ENCODE assay signal across 8 mouse cellular contexts in the genomic region with DNA sequence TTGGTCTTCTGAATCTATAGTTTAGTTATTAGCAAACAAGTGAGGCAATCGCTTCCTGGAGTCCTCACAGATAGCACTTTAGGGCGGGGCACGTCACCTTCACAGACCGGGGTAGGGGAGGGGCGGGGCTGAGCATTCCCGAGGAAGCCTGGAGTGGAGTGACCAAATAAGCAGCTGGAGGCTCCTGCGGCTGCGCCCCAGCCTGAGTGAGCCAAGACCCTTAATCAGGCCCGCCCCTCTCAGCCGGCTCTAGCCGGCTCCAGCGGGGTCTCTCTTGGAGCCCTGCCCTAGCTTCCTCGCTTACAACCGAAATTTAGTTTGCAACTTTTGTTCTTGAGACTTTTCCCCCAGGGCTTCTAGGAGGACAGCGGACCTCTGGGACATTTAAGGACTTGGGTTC. TPM values are rescaled to one million over a fixed set of nuclear protein-coding genes. Genes with fewer than 3 reads are reported as not detected.
DNase-seq lines count a peak whose midpoint lies in the region; ATAC-seq lines count a peak whose summit lies in the region.

Gene B3gnt5 (plus strand): TSS at position 135 of the 400 bp plus-strand sequence.

- peak; percentile 69 to 73 for DNase-seq in B cell, adult 2 months
- DNase-seq in WW6 (ENCODE audit: low read depth, low spot score) = peak; percentile 90
- peak; percentile 89 for DNase-seq in forebrain, embryonic 14.5 days (ENCODE audit: low spot score)
- peak; percentile 90 for DNase-seq in hindbrain, embryonic 10.5 days (ENCODE audit: low spot score)
- peak; percentile 97 for DNase-seq in midbrain, embryonic 11.5 days (ENCODE audit: low spot score, missing footprints)
- no peak for DNase-seq in layer of hippocampus, adult 11-12 months (ENCODE audit: low spot score)

- WGBS in forebrain, embryonic 14.5 days = under 1% methylated on average over 15 of the region's 15 CpGs
- WGBS in hindbrain, embryonic 10.5 days = under 1% methylated on average over 15 of the region's 15 CpGs
- 0% methylated on average over 15 of the region's 15 CpGs for WGBS in limb, embryonic 12.5 days
- under 1% methylated on average over 15 of the region's 15 CpGs for WGBS in midbrain, embryonic 11.5 days
- under 1% methylated on average over 15 of the region's 15 CpGs for WGBS in stomach, embryonic 14.5 days

- peak within 1 kb of the TSS; percentile 65 for H3K4me2 ChIP-seq in forebrain, embryonic 14.5 days (ENCODE audit: low read length)
- H3K4me2 ChIP-seq in limb, embryonic 12.5 days = peak within 1 kb of the TSS; percentile 72
- peak within 1 kb of the TSS; percentile 67 for H3K4me2 ChIP-seq in midbrain, embryonic 11.5 days
- peak within 1 kb of the TSS; percentile 75 for H3K4me2 ChIP-seq in stomach, embryonic 14.5 days (replicated peaks; ENCODE audit: low read depth, low read length)

- H3K27me3 ChIP-seq in forebrain, embryonic 14.5 days (replicated peaks; ENCODE audit: control insufficient read depth, insufficient read depth, low read length) = no peaks in the 10 kb centered on the region
- H3K27me3 ChIP-seq in hindbrain, embryonic 10.5 days (ENCODE audit: insufficient read depth, poor library complexity, severe bottlenecking) = no peaks in the 10 kb centered on the region
- no peaks in the 10 kb centered on the region for H3K27me3 ChIP-seq in limb, embryonic 12.5 days
- no peaks in the 10 kb centered on the region for H3K27me3 ChIP-seq in midbrain, embryonic 11.5 days (ENCODE audit: control insufficient read depth, insufficient read depth, low read length)
- no peaks in the 10 kb centered on the region for H3K27me3 ChIP-seq in stomach, embryonic 14.5 days (ENCODE audit: control insufficient read depth, insufficient read depth, low read length)

- peak within 1 kb of the TSS; percentile 81 for H3K27ac ChIP-seq in forebrain, embryonic 14.5 days (ENCODE audit: low read depth, low read length)
- peak within 1 kb of the TSS; percentile 95 for H3K27ac ChIP-seq in hindbrain, embryonic 10.5 days
- H3K27ac ChIP-seq in limb, embryonic 12.5 days = peak within 1 kb of the TSS; percentile 95
- H3K27ac ChIP-seq in midbrain, embryonic 11.5 days (ENCODE audit: low read depth, low read length) = peak within 1 kb of the TSS; percentile 70
- H3K27ac ChIP-seq in stomach, embryonic 14.5 days (ENCODE audit: low read length) = peak within 1 kb of the TSS; percentile 92

- peaks cover 6% of the 10 kb centered on the region; the same call in 1 of the 2 replicates for H3K36me3 ChIP-seq in forebrain, embryonic 14.5 days (ENCODE audit: control insufficient read depth, insufficient read depth, low read length)
- H3K36me3 ChIP-seq in hindbrain, embryonic 10.5 days = peaks cover 11% of the 10 kb centered on the region
- peaks cover 10% of the 10 kb centered on the region for H3K36me3 ChIP-seq in limb, embryonic 12.5 days
- H3K36me3 ChIP-seq in midbrain, embryonic 11.5 days (ENCODE audit: control insufficient read depth, insufficient read depth, low read length) = no peaks in the 10 kb centered on the region; the same call in 1 of the 2 replicates
- H3K36me3 ChIP-seq in stomach, embryonic 14.5 days (ENCODE audit: control insufficient read depth, insufficient read depth, low read length) = peaks cover 5% of the 10 kb centered on the region; the same call in 1 of the 2 replicates

- ATAC-seq in forebrain, embryonic 14.5 days = peak; percentile 92
- peak; percentile 99 for ATAC-seq in limb, embryonic 12.5 days (ENCODE audit: insufficient number of reproducible peaks, insufficient read depth, low FRiP score, low TSS enrichment, low read depth)
- ATAC-seq in midbrain, embryonic 11.5 days (ENCODE audit: low FRiP score) = peak; percentile 95
- peak; percentile 95 for ATAC-seq in stomach, embryonic 14.5 days (ENCODE audit: insufficient number of reproducible peaks, insufficient read depth, low FRiP score, low read depth)

- H3K4me1 ChIP-seq in forebrain, embryonic 14.5 days (ENCODE audit: control insufficient read depth, insufficient read depth, low read length) = peaks cover 5% of the 10 kb centered on the region
- H3K4me1 ChIP-seq in hindbrain, embryonic 10.5 days (replicated peaks) = peaks cover 21% of the 10 kb centered on the region
- H3K4me1 ChIP-seq in limb, embryonic 12.5 days (replicated peaks) = peaks cover 14% of the 10 kb centered on the region
- peaks cover 8% of the 10 kb centered on the region for H3K4me1 ChIP-seq in midbrain, embryonic 11.5 days (ENCODE audit: control insufficient read depth, insufficient read depth, low read length)
- H3K4me1 ChIP-seq in stomach, embryonic 14.5 days (ENCODE audit: control insufficient read depth, insufficient read depth, low read length) = 0 out of 2 replicates have a peak, but pooled peaks cover 5% of the 10 kb centered on the region

- H3K9me3 ChIP-seq in forebrain, embryonic 14.5 days (replicated peaks; ENCODE audit: control insufficient read depth, low read length) = no peaks in the 10 kb centered on the region
- no peaks in the 10 kb centered on the region for H3K9me3 ChIP-seq in hindbrain, embryonic 10.5 days
- H3K9me3 ChIP-seq in limb, embryonic 12.5 days = no peaks in the 10 kb centered on the region
- H3K9me3 ChIP-seq in midbrain, embryonic 11.5 days (ENCODE audit: control insufficient read depth, low read length) = no peaks in the 10 kb centered on the region
- H3K9me3 ChIP-seq in stomach, embryonic 14.5 days (ENCODE audit: control insufficient read depth, low read depth, low read length) = no peaks in the 10 kb centered on the region

- H3K4me3 ChIP-seq in forebrain, embryonic 14.5 days (ENCODE audit: low read depth, low read length) = peak within 1 kb of the TSS; percentile 69
- H3K4me3 ChIP-seq in hindbrain, embryonic 10.5 days = peak within 1 kb of the TSS; percentile 77
- H3K4me3 ChIP-seq in limb, embryonic 12.5 days (replicated peaks) = peak within 1 kb of the TSS; percentile 75
- H3K4me3 ChIP-seq in midbrain, embryonic 11.5 days (ENCODE audit: low read depth, low read length) = peak within 1 kb of the TSS; percentile 61
- peak within 1 kb of the TSS; percentile 66 for H3K4me3 ChIP-seq in stomach, embryonic 14.5 days (ENCODE audit: low read depth, low read length)

- peak within 1 kb of the TSS; percentile 89 for H3K9ac ChIP-seq in forebrain, embryonic 14.5 days (ENCODE audit: low read length)
- peak within 1 kb of the TSS; percentile 97 for H3K9ac ChIP-seq in limb, embryonic 12.5 days (replicated peaks)
- peak within 1 kb of the TSS; percentile 93 for H3K9ac ChIP-seq in midbrain, embryonic 11.5 days (ENCODE audit: low read length)
- peak within 1 kb of the TSS; percentile 74 for H3K9ac ChIP-seq in stomach, embryonic 14.5 days (replicated peaks; ENCODE audit: low read depth, low read length)

RNA-seq across cellular contexts. Expression of gene B3gnt5, which starts in this region (rescaled TPM):
- polyA plus RNA-seq in forebrain, embryonic 14.5 days (2014; fragmentation: Nextera tagmentation; extraction: Ambion mirVana) = 61.0 and 67.3 TPM in 2 replicates
- polyA plus RNA-seq in hindbrain, embryonic 10.5 days (2016; fragmentation: Nextera tagmentation; extraction: Ambion mirVana) = 32.3 and 35.4 TPM in 2 replicates
- 39.2 and 41.5 TPM in 2 replicates for polyA plus RNA-seq in limb, embryonic 12.5 days (2016; fragmentation: Nextera tagmentation; extraction: Ambion mirVana)
- polyA plus RNA-seq in midbrain, embryonic 11.5 days (2014; fragmentation: Nextera tagmentation; extraction: Ambion mirVana) = 54.1 and 60.5 TPM in 2 replicates
- 24.3 TPM in 2 replicates for polyA plus RNA-seq in stomach, embryonic 14.5 days (2014; fragmentation: Nextera tagmentation; extraction: Ambion mirVana)
